Mouse (Mus musculus) embryonic facial prominence, embryonic 14.5 days (tissue): Measurements from ENCODE around the gene 6030468B19Rik. TPM values are rescaled to one million over a fixed set of nuclear protein-coding genes. Genes with fewer than 3 reads are reported as not detected.
A peak's percentile ranks its signal among the peaks of the same experiment; 100 is the strongest.

ENCODE experiments used
- ATAC-seq: fragments of 200-750 bp; cut with Nextera tagmentation; 2 replicates; pipeline ENCODE4 v1.8.0; 2017; ENCODE audit warnings: low read depth, moderate number of reproducible peaks, moderate TSS enrichment
- DNase-seq: peaks from one replicate; pipeline ENCODE4 v3.0.0-alpha.2; 2015; ENCODE audit warnings: low spot score
- H3K27ac ChIP-seq: fragments of 300-500 bp; sonication (generic); replicated peaks from 2 replicates; pipeline ENCODE4 v1.5.1; 2014; ENCODE audit warnings: low read depth, mild to moderate bottlenecking, low read length, moderate library complexity
- H3K27me3 ChIP-seq: fragments of 300-500 bp; sonication (generic); replicated peaks from 2 replicates; pipeline ENCODE4 v1.6.1; 2014; ENCODE audit warnings: low read length; ENCODE audit not compliant: control insufficient read depth, insufficient read depth
- H3K36me3 ChIP-seq: fragments of 300-500 bp; sonication (generic); 2 replicates; pipeline ENCODE4 v1.6.1; 2014; ENCODE audit warnings: low read length, mixed read lengths; ENCODE audit not compliant: control insufficient read depth, insufficient read depth
- H3K4me1 ChIP-seq: fragments of 300-500 bp; sonication (generic); 2 replicates; pipeline ENCODE4 v1.6.1; 2014; ENCODE audit warnings: antibody characterized with exemption, low read length; ENCODE audit not compliant: control insufficient read depth, insufficient read depth
- H3K4me2 ChIP-seq: fragments of 300-500 bp; sonication (generic); 2 replicates; pipeline ENCODE4 v1.6.1; 2014; ENCODE audit warnings: low read depth, mild to moderate bottlenecking, low read length, moderate library complexity, mixed read lengths
- H3K4me3 ChIP-seq: fragments of 300-500 bp; sonication (generic); 2 replicates; pipeline ENCODE4 v1.5.1; 2014; ENCODE audit warnings: low read depth, mild to moderate bottlenecking, low read length
- H3K9ac ChIP-seq: fragments of 300-500 bp; sonication (generic); 2 replicates; pipeline ENCODE4 v1.6.1; 2014; ENCODE audit warnings: low read depth, mild to moderate bottlenecking, low read length, moderate library complexity, mixed read lengths
- H3K9me3 ChIP-seq: fragments of 300-500 bp; sonication (generic); 2 replicates; pipeline ENCODE4 v1.6.1; 2016; ENCODE audit warnings: low read length; ENCODE audit not compliant: control insufficient read depth
- WGBS: fragments of 180-500 bp; shearing (Covaris S2); extraction: QIAGEN DNeasy Blood & Tissue Kit; methylation state at CpG from one replicate; pipeline ENCODE4 v1.1.7; 2014; 5-methylcytosine and 5-hydroxymethylcytosine counted together
- polyA plus RNA-seq: library from polyadenylated mRNA; unstranded; fragments of >200 nt; fragmentation: Nextera tagmentation; extraction: Ambion mirVana; gene quantifications from 2 replicates; pipeline ENCODE4 v1.2.1, GENCODE M21; 2014

The 6030468B19Rik gene
- polyA plus RNA-seq, 1 experiment from 2014 or later: not detected

DNA sequence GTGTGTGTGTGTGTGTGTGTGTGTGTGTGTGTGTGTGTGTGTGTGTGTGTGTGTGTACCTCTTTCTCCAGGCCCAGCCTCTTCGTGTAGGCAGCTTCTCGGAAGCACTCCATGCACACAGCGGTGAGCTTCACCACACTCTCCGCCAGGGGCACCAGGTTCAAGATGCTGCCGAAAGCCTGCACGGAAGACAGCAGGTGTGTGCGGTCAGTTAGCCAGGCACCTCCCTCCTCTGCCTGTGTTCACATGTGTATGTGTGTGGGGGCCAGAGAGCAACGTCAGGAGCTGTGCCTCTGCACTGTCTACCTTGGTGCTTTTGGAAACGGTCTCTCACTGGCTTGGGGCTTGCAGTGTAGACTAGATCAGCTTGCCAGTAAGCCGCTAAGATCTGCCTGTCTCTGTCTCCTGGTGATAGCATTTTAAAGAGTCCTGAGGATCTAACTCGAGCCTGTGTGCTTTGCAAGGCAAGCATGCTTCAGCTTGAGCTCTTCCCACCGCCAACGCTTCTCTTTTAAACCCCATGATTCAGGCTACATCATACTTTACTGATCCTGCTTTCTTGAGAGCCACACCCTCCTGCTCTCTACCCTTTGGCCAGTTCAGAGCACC, 19.0 kb downstream of the 6030468B19Rik start:
- Histone ChIP-seq H3K27me3 (no peaks in the 10 kb centered on the region), H3K9ac (no peak overlapping the region), H3K4me2 (no peak overlapping the region), H3K36me3 (peaks cover 75% of the 10 kb centered on the region), H3K27ac (no peak overlapping the region), H3K4me1 (no peaks in the 10 kb centered on the region), H3K9me3 (no peaks in the 10 kb centered on the region), H3K4me3 (no peak overlapping the region)
- 82% methylated on average over 10 of the region's 13 CpGs for WGBS
- no peak for ATAC-seq
- no peak for DNase-seq

DNA sequence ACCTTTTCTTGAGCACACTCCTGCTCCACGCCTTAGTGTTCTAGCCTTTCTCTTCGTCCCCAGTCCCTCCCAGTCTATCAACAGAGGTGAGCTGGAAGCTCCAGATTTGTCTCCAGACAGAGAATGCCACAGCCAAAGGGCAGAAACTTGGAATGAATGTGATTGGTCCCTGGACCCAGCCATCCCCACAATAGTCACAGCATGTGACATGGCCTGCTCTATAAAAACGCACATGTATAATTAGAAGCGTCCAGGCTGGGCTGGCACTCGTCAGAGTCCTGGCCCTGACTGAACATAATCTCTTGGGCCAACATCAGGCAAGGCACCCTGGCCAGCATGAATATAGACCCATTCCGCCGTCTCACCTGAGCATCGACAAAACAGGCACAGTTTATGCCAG, 21.6 kb downstream of the 6030468B19Rik start:
- 80% methylated on average over 8 of the region's 8 CpGs for WGBS
- no peak overlapping the region for H3K4me2 ChIP-seq
- H3K4me1 ChIP-seq: peaks cover 7% of the 10 kb centered on the region; the same call in 1 of the 2 replicates
- no peak overlapping the region for H3K27ac ChIP-seq
- H3K9ac ChIP-seq: no peak overlapping the region
- no peaks in the 10 kb centered on the region for H3K9me3 ChIP-seq
- DNase-seq (no peak), ATAC-seq (no peak)
- no peak overlapping the region for H3K4me3 ChIP-seq
- H3K36me3 ChIP-seq: peaks cover 67% of the 10 kb centered on the region
- H3K27me3 ChIP-seq: no peaks in the 10 kb centered on the region

DNA sequence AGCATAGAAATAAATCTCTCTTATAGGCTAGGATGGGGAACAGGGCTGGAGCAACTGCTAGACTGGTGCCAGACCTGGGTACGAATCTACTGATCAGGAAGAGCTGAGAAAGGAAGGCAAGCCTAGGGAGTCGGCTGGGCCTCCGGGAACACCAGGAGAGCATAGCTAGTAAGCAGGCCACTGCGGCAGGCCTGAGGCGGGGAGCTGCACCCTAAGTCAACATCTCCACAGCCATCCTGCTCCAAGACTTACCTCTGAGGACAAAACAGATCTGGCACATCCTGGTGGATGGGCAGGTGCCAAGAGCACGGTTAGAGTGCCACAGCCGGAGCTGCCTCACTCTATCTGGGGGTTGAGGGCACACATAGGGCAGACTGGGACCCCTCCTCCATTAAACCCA, 22.7 kb downstream of the 6030468B19Rik start:
- H3K4me3 ChIP-seq: no peak overlapping the region
- no peak overlapping the region for H3K9ac ChIP-seq
- H3K27ac ChIP-seq: no peak overlapping the region
- DNase-seq: no peak
- no peaks in the 10 kb centered on the region for H3K27me3 ChIP-seq
- peaks cover 67% of the 10 kb centered on the region for H3K36me3 ChIP-seq
- 94% methylated on average over 7 of the region's 7 CpGs for WGBS
- no peak overlapping the region for H3K4me2 ChIP-seq
- no peak for ATAC-seq
- peaks cover 7% of the 10 kb centered on the region; the same call in 1 of the 2 replicates for H3K4me1 ChIP-seq
- H3K9me3 ChIP-seq: no peaks in the 10 kb centered on the region

DNA sequence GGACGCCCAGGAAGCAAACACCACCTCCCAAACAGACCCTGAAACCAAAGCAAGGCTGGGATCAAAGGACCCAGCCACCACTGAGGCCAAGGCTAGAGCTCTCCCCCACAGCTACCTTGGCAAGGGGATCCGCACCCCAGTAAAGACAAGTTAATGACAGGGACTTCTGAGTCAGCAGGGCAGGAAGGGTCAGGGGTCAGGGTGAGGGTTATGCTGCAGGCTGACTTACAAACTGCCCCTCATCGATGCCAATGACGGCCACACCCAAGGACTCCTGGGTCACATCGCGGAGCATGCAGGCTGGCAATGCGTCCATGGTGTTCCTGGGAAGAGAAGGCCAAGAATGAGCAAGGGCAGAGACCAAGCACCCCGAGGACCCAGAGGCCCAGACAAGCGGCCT, 24.4 kb downstream of the 6030468B19Rik start:
- H3K27ac ChIP-seq: no peak overlapping the region
- H3K4me1 ChIP-seq: peaks cover 13% of the 10 kb centered on the region; the same call in 1 of the 2 replicates
- H3K27me3 ChIP-seq: no peaks in the 10 kb centered on the region
- no peak for ATAC-seq
- peaks cover 53% of the 10 kb centered on the region for H3K36me3 ChIP-seq
- H3K4me2 ChIP-seq: no peak overlapping the region
- WGBS: 86% methylated on average over 9 of the region's 9 CpGs
- H3K9ac ChIP-seq: no peak overlapping the region
- no peak overlapping the region for H3K4me3 ChIP-seq
- no peaks in the 10 kb centered on the region for H3K9me3 ChIP-seq
- DNase-seq: no peak

DNA sequence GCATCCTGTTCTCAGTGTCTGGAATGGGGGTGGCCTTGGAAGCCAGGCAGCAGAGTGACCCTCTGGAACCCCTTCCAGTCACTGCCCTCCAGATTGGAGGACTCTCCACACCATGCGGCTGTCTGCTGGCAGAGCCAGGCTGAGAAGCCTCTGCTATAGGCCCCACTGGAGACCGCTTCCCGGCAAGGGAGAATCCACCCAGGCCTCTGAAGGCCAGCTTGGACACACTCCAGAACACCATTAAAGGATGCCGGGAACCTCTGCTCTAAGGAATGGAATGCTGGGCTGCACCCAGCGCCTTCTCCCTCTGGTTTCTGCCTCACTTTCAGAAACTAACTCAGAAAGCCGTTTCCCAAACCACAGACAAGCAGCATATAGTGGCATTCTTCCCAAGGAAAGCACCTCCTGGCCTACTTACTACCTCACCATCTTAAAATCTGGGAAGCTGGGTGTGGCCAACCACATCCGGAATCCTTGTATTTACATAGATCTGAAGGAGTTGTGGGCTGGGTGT, 25.3 kb downstream of the 6030468B19Rik start:
- Histone ChIP-seq H3K4me2 (no peak overlapping the region), H3K4me1 (peaks cover 19% of the 10 kb centered on the region; the same call in 1 of the 2 replicates), H3K9me3 (no peaks in the 10 kb centered on the region), H3K27me3 (no peaks in the 10 kb centered on the region), H3K4me3 (no peak overlapping the region; the same call in 1 of the 2 replicates), H3K27ac (peak overlapping the region; percentile 66), H3K36me3 (peaks cover 44% of the 10 kb centered on the region), H3K9ac (peak overlapping the region; percentile 17; the same call in 1 of the 2 replicates)
- DNase-seq (peak; percentile 54), ATAC-seq (no peak)
- WGBS: 63% methylated on average over 7 of the region's 7 CpGs

DNA sequence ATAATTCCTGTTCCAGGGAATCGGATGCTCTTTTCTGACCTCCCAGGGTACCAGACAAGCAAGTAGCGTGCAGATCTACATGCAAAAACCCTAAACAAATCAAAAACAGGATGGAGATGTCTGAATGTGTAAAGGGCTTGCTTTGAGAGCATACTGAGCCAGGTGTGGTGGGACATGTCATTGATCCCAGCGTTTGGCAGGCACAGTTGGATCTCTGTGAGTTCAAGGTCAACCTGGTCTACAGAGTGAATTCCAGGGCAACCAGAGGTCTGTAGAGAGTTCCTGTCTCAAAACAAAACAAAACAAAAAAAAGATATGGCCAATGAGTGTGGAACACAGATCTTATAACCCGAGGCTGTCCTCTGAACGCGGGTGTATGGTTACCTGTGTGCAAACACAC, 26.0 kb downstream of the 6030468B19Rik start:
- Histone ChIP-seq H3K9ac (no peak overlapping the region), H3K9me3 (no peaks in the 10 kb centered on the region), H3K27ac (no peak overlapping the region), H3K27me3 (no peaks in the 10 kb centered on the region), H3K4me2 (0 out of 2 replicates have a peak overlapping the region, but pooled peaks have one; percentile 85), H3K4me1 (peaks cover 24% of the 10 kb centered on the region), H3K4me3 (no peak overlapping the region), H3K36me3 (peaks cover 38% of the 10 kb centered on the region)
- no peak for ATAC-seq
- no peak for DNase-seq
- 79% methylated on average over 6 of the region's 6 CpGs for WGBS

DNA sequence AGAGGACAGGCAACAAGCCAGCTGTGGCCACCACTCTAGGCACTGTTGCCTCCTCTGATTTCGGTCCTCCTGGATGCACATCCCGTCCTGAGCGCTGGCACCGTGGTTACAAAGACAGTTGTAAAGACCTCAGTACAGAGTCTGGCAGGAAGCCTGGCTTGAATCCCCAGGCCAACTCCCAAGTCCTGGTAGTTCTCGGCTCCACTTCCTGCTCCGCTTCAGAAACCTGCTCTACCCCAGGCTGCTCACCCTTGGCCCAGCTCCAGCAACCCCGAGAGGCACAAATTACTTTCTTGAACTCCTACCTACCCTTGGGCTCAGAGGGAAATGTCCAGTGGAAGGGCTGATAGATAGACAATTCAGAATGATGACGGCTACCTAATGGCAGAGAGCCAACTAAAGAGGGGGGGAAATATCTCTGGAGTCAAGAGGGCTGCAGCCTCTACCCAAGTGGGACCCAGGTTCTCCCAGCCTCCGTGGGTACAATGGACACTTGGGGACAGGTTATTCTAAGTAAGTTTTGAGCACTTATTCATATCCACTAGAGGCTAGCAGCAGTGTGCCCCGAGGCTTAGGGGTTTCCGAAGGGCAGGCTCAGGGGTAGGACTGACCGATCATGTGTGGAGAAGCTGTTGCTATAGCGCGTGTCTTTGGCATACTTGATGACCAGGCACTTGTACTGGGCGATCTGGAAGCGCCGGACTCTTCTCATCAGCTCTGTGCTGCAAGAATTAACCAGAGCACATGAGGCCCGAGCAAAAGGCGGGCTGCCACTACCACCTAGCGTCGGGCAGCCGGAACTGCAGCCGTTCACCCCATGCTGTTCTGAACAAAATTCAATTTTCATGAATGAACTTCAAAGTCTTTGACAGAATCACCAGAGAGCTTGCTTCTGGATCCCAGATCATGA, 26.9 kb downstream of the 6030468B19Rik start:
- H3K4me1 ChIP-seq: peaks cover 27% of the 10 kb centered on the region
- H3K27me3 ChIP-seq: no peaks in the 10 kb centered on the region
- WGBS: 13% methylated on average over 23 of the region's 23 CpGs
- peaks cover 28% of the 10 kb centered on the region for H3K36me3 ChIP-seq
- ATAC-seq: peak; percentile 64
- peak overlapping the region; percentile 55 for H3K4me3 ChIP-seq
- no peaks in the 10 kb centered on the region for H3K9me3 ChIP-seq
- DNase-seq: peak; percentile 80
- H3K4me2 ChIP-seq: peak overlapping the region; percentile 85
- H3K9ac ChIP-seq: peak overlapping the region; percentile 78
- peak overlapping the region; percentile 88; the same call in 1 of the 2 replicates for H3K27ac ChIP-seq

DNA sequence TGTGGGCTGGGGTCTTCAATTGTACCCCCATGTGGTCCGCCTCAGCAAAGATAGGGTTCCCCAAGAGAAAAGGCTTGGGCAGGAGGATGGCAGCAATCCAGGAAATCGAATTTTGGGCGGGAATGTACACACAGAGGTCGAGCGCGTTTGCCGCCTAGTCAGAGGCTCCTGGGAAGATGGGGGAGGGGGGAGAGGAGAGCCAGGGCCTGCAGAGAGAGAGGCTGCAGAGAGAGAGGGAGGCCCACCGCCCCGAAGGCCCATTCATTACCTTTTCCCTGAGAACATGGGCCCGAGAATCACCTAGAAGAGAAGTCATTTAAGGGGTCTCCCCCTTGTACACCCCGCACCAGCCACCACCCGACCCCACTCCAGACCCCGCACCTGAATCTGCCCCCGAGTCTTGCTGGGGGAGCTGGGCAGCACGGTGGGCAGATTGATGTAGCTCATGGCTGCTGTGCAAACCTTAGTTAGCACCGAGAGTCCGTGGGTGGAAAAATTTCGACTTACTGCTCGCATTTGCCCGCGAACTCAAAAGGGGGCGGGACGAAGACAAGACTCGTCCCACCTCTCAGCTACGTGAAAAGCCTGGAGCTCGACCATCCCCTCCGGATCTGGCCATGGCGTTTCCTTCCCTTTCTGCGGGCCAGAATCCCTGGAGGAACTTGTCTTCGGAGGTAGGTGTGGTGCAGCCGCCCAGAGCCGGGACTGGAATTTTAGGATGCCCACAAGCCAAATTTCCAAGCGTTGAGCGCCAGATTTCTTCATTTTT, 28.1 kb downstream of the 6030468B19Rik start, which contains the start of the genes Afmid and Tk1:
Gene Afmid, plus strand, starts transcription at position 592 of the 769 bp plus-strand sequence.
Gene Tk1, minus strand, starts transcription at position 760 of the 769 bp plus-strand sequence.
- ATAC-seq: peak; percentile 75
- peak; percentile 96 for DNase-seq
- H3K27ac ChIP-seq: peak within 1 kb of the TSS; percentile 88
- peaks cover 27% of the 10 kb centered on the region for H3K4me1 ChIP-seq
- peaks cover 17% of the 10 kb centered on the region for H3K36me3 ChIP-seq
- H3K4me2 ChIP-seq: peak within 1 kb of the TSS; percentile 85
- H3K9me3 ChIP-seq: no peaks in the 10 kb centered on the region
- H3K27me3 ChIP-seq: no peaks in the 10 kb centered on the region
- H3K9ac ChIP-seq: peak within 1 kb of the TSS; percentile 78
- under 1% methylated on average over 33 of the region's 34 CpGs for WGBS
- peak within 1 kb of the TSS; percentile 55 for H3K4me3 ChIP-seq
